Mouse (Mus musculus): ENCODE measurements around the gene Dync2h1.
A peak's percentile ranks its signal among the peaks of the same experiment; 100 is the strongest.
"Not testable (repeated sequence)": the region's sequence is repeated elsewhere in the genome, so short reads cannot be mapped to it uniquely, and the experiment has no call there.

Gene Dync2h1

DNA sequence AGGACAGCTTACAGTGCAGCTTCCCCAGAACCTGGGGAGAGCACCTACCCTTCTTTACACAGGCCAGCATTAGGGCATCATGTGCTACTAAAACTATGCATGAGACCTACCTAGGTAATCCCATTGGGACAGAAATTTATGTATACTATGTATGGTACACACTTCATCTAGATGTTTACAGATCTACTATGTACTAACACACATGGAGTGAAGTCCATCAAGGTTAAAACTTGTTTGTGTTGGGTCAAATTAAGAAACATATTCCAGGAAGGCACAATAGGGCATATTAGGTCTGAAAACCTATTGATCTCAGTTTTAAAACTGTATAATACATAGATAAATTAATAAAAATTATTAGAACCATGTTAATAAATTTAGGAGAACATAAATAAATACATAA is 168.6 kb downstream of the Dync2h1 start:
- DNase-seq (ENCODE audit: low read depth), result no peak

DNA sequence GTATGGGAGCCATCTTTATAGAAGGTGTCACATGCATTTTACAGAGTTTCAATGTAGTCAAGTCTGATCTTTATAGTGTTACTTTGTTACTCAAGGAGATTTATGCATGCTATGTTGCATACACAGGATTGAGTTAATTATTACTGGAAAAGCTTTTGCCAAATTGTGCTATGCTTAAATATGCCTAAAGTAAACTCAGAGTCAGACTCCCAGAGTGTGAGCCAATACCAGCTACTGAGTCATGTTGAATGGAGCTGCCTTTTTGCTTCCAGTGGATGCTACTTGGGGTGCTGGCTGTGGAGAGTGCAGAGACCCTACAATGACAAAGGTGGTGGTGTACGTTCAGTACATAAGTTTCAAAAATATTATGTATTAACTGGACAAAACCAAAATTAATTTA is 169.5 kb downstream of the Dync2h1 start:
- DNase-seq (ENCODE audit: low read depth), result no peak

DNA sequence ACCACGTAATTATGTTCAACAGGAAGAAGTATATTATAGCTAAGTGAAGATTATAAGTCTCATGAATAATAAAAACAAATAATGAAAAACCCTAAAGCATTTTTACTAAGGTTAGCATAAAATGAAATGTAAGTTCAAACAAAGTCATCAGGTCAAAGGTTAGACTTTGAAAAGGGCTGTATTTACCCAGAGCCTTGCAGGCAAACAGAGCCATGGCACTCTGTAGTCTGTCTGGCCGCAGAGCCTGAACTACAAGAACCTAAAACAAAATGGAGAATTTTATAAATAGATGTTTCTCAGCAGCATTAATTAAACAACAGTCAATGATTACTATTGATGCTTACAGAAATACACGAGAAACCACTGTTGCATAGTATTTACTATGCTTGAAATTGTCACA is 174.5 kb downstream of the Dync2h1 start:
- DNase-seq (ENCODE audit: low read depth), result no peak

DNA sequence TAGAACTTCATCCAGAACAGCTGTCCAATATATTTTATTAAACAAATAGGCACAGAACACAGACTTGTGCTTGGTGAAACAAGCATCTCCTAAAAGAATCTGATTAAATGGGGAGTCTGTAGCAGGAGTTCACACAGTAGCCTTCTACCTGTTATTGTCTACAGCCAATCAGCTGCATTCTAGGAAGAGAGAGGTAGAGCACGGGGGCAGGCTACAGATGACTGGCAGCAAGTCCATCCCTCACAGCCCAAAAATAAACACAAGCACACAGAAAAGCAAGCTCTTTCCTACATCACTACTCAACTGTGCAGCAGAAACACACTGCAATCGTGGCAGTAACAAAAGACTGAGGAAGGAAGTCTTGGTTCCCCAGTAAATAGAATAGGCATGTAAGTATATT is 189.4 kb downstream of the Dync2h1 start:
- DNase-seq (ENCODE audit: low read depth), result no peak

DNA sequence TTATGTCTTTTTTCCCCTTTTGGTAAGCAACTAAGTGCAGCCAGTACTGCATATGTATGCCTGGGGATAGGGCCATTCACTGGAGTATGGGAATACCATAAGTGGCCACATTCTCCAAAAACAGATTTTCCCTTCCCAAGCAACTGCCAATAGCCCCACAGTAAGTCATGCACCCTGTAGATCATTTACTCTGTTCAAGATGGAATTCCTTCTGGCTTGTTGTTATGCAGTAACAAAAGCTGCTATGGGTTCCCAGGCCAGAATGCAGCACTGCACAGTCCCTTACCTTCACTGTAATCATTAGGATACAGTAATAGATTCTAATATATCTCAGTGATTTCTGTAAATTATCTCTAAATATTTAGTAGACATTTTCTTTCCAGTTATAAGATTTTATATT is 190.0 kb downstream of the Dync2h1 start:
- DNase-seq (ENCODE audit: low read depth), result no peak

DNA sequence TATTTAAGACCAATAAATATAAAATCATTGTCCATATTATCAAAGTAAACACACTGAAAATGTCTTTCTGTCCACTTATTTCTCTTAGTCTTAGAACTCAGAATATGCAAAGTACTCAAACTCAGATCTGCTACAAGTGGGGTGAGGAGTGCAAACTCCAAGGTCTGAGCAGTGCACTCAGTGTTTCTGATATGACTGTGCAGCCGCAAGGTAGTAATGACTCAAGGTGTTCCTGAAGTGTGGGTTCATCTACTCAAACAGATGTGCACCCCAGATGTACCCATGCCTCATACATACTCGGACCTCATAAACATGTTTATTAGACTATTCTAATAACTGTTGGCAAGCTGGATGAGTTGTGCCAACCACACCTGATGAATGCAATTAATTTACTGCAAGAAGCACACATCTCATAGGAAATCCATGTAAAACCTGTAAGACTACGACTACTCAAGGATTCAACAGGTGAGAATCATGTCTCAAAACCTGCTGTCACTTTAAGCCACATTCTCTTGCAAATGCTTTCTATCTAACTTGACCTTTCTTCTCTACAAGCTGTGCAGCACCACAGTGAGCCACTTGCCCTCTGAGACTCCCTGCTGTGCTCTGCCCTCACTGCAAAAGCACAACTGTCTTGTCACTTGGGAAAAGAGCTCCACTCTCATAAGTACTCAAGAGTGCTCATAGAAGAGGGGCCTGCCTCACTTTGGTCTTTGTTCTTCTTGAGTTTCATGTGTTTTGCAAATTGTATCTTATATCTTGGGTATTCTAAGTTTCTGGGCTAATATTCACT is 195.2 kb downstream of the Dync2h1 start:
- no peak for DNase-seq (ENCODE audit: low read depth)

DNA sequence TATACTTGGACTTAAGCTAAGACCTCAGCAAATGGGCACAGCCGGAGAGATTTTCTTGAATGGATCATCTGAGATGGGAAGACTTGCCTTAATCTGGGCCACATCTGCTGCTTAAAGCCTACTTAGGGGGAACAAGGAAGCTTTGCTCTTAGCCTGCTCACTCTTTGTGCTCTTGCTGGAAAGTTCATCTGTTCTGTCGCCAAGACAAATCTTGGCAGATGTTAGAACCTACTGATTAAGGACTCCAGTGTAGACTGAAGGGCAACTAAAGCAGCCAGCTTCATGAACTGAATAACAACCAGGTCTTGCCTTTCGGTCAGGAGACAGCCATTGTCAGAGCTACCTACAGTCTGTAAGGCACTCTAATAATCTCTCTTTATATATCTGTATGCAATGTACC is 198.1 kb downstream of the Dync2h1 start:
- DNase-seq (ENCODE audit: low read depth), result no peak

DNA sequence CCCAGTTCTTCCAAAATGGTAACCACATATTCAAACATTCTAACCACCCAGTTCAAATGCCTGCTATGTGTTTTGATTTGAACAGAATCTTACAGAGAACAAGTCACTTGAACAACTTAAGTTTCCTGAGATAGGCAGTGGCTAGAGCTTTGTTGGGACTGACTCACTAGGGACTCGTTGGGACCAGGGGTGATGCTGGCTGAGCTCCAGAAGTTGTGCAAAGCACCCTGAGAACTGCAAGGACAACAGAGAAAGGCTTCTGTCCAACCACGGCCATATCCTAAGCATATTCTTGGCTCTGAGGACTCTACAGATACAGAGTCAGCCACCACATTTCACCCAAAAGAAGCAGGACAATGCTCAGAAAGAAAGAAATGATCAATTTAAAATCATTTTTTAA is 215.1 kb downstream of the Dync2h1 start:
- no peak for DNase-seq (ENCODE audit: low read depth)

DNA sequence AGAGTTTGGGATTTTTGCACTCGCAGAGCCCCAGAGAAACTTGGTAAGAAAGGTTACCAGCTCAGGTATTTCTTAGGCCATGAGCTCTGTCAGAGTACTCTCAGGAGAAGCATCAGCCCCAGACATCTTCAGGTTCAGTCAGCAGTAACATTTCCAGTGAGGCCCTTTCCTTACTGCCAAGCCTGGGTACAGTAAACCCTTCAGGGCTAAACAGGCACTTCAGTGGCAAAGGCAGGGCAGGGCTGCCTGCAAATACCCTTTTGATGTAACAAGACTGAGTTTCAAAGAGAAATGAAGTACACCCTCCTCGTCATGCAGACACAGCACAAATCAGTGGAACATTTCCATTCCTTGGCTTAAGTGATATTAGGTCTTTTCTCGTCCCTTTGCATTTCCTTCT is 219.2 kb downstream of the Dync2h1 start:
- DNase-seq (ENCODE audit: low read depth), result no peak

DNA sequence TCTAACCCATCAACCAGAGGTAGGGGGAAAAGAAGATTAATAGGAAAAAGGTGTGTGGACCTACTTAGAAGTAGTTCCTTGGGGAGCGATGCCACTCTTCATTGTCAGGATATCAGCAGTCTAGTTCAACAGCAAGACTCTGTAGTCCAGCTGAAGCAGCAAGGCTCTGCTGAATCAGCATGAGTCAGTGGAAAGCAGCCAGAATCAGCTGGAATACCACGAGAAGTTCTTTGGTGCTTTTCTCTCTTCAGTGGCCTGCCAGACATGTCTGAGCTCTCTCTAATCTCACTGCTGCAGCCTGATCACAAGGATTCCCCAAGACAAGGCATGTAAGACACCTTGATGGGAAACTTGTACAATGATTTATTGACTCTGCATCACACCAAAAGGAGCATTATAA is 225.9 kb downstream of the Dync2h1 start:
- DNase-seq (ENCODE audit: low read depth), result no peak

DNA sequence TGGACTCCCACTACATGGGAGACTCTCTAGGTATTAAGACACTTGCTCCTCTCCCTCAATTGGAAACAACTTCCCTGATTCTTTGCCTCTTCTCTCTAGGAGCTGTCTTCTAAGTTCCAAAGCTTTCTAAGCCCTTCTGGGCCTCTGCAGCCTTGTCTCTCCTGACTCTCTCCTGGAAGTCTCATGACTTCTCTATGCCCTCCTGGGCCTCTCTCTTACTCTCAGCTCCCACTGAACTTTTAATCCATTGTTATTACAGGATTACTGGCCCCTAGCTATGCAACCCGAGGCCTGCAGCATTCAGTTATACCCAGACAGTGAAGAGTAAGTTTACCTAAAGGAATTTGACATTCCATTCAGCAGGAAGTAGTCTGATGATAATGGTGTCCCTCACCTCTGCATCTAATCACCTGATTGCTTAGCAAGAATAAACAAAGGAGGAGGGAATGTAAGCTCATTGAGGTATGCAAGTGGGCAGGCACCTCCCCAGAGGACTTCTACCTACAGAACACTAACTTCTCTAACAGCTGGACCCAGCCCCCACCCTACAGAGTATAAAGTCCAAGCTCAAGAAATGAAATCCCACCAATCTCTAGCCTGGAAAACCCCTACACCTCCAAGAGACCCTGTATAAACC is 256.7 kb downstream of the Dync2h1 start:
- no peak for DNase-seq (ENCODE audit: low read depth)

DNA sequence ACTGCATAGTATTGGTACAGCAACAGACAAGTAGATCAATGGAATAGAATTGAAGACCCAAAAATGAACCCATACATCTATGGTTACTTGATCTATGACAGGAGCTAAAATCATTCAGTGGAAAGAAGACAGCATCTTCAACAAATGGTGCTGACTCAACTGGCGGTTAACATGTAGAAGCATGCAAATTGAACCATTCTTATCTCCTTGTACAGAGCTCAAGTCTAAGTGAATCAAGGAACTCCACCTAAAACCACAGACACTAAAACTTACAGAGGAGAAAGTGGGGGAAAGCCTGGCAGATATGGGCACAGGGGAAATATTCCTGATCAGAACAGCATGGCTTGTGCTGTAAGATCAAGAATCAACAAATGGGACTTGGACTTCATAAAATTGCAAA is 270.8 kb downstream of the Dync2h1 start:
- DNase-seq (ENCODE audit: low read depth), result peak; percentile 11

DNA sequence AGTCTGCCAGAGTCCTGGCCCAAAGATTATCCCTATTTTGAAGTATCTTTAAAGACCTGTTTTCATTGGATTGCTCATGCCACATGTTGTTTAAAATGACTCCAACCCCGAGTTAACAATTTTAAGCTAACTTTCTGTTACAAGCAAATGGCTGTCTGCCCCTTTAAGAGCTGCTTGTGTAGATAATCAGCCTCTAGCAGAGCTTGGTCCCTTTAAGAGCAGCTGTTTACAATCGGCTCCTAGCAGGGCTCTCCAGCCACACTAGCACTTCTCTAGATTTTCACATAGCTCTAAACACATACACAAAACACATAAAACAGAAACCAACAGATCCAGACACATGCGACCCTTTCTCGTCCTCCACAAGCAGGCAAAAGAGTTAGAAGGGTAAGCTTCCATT is 273.7 kb downstream of the Dync2h1 start:
- not testable (repeated sequence) for DNase-seq (ENCODE audit: low read depth)

DNA sequence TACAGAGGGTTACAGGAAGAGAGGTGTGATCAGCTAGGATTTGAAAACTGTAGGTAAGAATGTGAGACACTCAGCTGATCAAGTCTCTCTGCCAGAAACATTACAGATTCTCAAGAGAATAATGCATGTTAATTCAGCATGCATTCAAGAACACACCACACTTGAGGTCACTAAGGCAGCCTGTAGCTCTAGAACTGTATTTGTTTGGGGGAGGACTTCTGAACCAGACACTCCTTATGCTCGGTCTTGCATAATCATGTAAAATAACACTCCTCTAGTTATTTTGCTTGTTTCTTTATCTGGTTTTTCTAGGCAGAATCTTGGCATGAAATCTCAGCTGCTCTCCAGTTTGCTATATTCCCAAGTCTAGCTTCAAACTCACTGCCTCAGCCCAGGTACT is 282.6 kb downstream of the Dync2h1 start:
- DNase-seq (ENCODE audit: low read depth), result no peak

DNA sequence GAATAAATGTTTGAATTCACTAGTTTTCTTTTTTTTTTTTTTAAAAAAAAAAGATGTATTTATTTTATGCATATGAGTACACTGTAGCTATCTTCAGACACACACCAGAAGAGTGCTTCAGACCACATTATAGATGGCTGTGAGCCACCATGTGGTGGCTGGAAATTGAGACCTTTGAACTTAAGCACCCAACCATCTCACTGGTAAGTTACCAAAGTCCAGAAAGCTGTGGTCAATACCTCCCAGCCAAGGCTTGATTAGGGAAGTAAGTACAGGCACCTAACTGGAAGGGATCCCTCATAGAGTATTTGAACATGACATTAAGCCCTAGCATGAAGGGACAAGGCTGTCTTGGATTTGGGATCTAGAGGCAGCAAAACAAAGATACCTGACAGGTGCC is 292.9 kb downstream of the Dync2h1 start:
- DNase-seq (ENCODE audit: low read depth), result no peak

DNA sequence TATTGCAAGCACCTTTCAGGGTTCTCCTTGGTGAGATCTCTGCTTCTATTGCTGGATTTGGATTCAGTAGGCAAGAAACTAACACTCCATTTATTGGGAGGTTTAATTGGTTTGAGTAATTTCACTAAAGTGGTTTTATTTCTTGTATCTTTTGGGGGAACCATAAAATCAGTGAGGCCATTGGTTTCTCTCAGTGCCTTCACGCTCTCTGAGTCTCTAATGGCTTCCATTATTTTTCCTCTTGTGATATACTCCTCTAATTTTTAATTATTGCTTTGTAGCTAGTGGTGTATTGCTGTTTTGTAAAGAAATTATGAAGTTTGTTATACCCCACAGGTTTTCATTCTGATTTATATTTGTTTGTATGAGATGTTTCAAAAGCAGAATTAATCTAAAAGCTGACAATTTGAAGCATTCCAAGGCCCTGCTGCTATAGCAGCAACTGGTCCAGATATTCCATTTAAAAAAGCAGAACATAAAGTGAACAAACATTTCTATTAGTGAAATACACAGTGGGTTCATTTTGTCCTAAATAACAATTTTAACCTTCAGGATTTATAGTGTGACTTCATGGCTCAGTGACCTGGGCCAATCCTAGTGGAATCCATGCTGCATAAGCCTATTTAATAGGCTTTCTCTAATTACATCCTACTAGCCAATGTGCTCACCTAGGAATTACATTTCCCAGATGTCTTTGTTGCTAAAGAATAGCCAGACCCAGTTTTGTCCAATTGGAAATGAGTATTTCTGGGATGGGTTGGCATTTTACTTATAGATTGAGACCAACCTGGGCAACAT is 302.9 kb downstream of the Dync2h1 start:
- DNase-seq (ENCODE audit: low read depth), result no peak
